Mouse (Mus musculus): ENCODE measurements around the gene Ccdc186.
"Not testable (repeated sequence)": the region's sequence is repeated elsewhere in the genome, so short reads cannot be mapped to it uniquely, and the experiment has no call there.

The Ccdc186 gene

GRCm38 (mm10) chr19:56756412-56756811, 65.6 kb downstream of the Ccdc186 start:
- DNase-seq (ENCODE audit: low read depth, low spot score) = no peak

DNA sequence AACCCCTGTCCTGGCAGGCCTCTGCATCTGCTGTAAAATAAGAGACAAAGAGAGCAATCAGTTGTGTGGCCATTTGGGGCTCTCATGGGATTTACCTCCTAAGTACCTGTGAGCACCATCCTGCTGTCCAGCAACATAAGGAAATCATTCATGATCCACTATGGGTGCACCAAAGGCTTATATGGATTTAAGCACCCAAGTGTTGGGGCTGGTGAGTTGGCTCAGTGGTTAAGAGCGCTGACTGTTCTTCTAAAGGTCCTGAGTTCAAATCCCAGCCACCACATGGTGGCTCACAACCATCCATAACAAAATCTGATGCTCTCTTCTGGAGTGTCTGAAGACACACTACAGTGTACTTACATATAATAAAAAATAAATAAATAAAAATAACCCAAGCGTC, 67.5 kb downstream of the Ccdc186 start:
- not testable (repeated sequence) for DNase-seq (ENCODE audit: low read depth, low spot score)

DNA sequence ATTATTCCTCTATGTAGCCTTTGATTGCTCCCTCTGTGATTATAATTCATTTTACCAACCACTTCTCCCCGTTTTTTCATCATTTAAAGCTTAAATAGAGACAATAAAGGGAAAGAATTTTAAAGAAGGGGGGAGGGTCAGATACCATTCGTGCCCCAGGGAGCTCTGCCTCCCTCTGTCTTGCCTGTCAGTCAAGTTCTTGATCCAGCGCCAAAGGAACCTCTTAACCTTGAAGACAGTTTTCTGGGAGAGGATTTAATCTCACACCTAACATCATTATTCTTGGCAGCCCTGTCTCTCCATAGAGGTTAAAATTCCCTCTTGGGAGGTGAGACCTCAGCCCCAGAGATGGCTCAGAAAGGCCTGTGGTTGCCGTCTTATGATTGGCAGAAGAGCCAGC, 71.3 kb downstream of the Ccdc186 start:
- no peak for DNase-seq (ENCODE audit: low read depth, low spot score)

GRCm38 (mm10) chr19:56749343-56749742, 72.6 kb downstream of the Ccdc186 start:
- DNase-seq (ENCODE audit: low read depth, low spot score) = no peak

- DNase-seq (ENCODE audit: low read depth, low spot score) = no peak
Measured at GRCm38 (mm10) chr19:56747878-56748277, 74.1 kb downstream of the Ccdc186 start.

- no peak for DNase-seq (ENCODE audit: low read depth, low spot score)
Measured at GRCm38 (mm10) chr19:56746618-56747017, 75.4 kb downstream of the Ccdc186 start.

- no peak for DNase-seq (ENCODE audit: low read depth, low spot score)
Measured at GRCm38 (mm10) chr19:56745528-56745927, 76.5 kb downstream of the Ccdc186 start.

DNA sequence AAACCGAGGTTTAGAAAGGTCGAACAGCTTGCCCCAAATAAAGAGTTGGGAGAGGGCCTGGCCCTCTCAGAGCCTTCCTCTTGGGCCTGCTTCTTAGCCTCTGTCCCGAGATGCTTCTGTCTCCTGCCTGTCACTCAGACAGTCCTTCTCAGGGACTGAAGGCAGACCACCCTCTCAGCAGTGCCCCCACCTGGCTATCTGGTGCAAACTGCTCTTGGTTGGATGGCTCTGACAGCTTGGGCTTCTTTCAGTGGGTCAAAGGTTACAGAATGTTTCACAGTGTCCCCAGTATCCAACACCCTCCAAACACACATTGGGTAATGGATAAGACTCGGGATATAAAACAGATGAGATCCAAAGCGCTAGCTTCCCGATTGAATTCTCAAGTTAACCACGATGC, 76.9 kb downstream of the Ccdc186 start:
- DNase-seq (ENCODE audit: low read depth, low spot score) = no peak
